Mouse (Mus musculus) embryonic fibroblast, embryonic 13.5 days (primary cell): ENCODE measurements around the gene Itgb6.

ENCODE experiments used
- CTCF ChIP-seq: IDR thresholded peaks from 2 replicates; pipeline ENCODE4 v1.5.1; 2011; ENCODE audit warnings: mild to moderate bottlenecking, control low read depth, low read length, moderate library complexity, borderline replicate concordance; ENCODE audit not compliant: insufficient read depth
- POLR2A ChIP-seq: IDR thresholded peaks from 2 replicates; pipeline ENCODE4 v1.6.1; 2011; ENCODE audit warnings: low read depth, mild to moderate bottlenecking, control low read depth, low read length, moderate library complexity

DNA sequence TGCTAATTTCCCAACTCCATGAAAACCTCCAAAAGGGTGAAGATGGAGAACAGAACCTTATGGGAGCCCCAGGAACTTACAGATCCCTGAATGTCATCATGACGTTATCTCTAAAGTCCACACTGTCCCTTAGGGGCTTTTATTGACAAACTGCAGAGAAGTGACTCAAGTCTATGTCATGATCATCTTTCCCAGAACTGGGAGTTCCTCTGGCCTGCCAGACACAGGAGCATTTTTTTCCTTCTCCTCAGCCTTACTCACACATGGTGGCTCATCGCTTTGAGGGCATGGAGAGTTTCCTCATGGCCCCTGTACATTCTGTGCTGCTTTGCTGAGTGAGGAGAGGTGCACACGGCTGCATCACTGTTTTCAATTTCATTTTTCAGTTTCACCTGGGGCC lies 22.4 kb downstream of the Itgb6 start:
- TF ChIP-seq POLR2A (no peak), CTCF (no peak)
